Comparison of ENCODE assay signal across 28 mouse cellular contexts in genomic region chr19:31991057-31991456, GRCm38 (mm10).
"Had no signal": no experiment of that assay in that cellular context is flagged by ENCODE, and none has a peak within 500 bp of the region (broad histone marks: within the 10 kb centered on the region; RNA-seq: fewer than 3 reads in every experiment).

No protein-coding gene starts in this region.

- H3K4me3 ChIP-seq: left cerebral cortex, adult 2 months; limb, embryonic 10.5 days; limb, embryonic 12.5 days; limb, embryonic 13.5 days; limb, embryonic 15.5 days; liver, embryonic 12.5 days; liver, embryonic 13.5 days; liver, embryonic 15.5 days; lung, embryonic 15.5 days; megakaryocyte, embryonic 14.5 days; midbrain, embryonic 12.5 days; midbrain, embryonic 13.5 days; midbrain, embryonic 15.5 days; myocyte had no signal

- H3K4me1 ChIP-seq: limb, embryonic 10.5 days; limb, embryonic 12.5 days; limb, embryonic 13.5 days; limb, embryonic 15.5 days; liver, embryonic 12.5 days; liver, embryonic 13.5 days; liver, embryonic 15.5 days; lung, embryonic 15.5 days; megakaryocyte, embryonic 14.5 days; midbrain, embryonic 12.5 days; midbrain, embryonic 13.5 days; midbrain, embryonic 15.5 days had no signal

- H3K27ac ChIP-seq: left cerebral cortex, adult 2 months; limb, embryonic 10.5 days; limb, embryonic 12.5 days; limb, embryonic 13.5 days; limb, embryonic 15.5 days; liver, embryonic 12.5 days; liver, embryonic 13.5 days; liver, embryonic 14.5 days; liver, embryonic 15.5 days; lung, embryonic 15.5 days; macrophage; midbrain, embryonic 12.5 days; midbrain, embryonic 13.5 days; midbrain, embryonic 15.5 days had no signal

- ATAC-seq: liver, embryonic 12.5 days; liver, postnatal 0 days; lung, postnatal 0 days; midbrain, embryonic 13.5 days; midbrain, embryonic 15.5 days; midbrain, embryonic 16.5 days had no signal

- H3K9me3 ChIP-seq: limb, embryonic 10.5 days; limb, embryonic 12.5 days; limb, embryonic 13.5 days; limb, embryonic 15.5 days; liver, embryonic 12.5 days; liver, embryonic 13.5 days; liver, embryonic 15.5 days; lung, embryonic 15.5 days; megakaryocyte, embryonic 14.5 days; midbrain, embryonic 12.5 days; midbrain, embryonic 13.5 days; midbrain, embryonic 15.5 days had no signal

- DNase-seq: left cerebral cortex, postnatal 4 days; liver; liver, embryonic 13.5 days; liver, postnatal 0 days; lung, adult 18-20 months; lung, adult 2 months; lung, embryonic 14.5 days; lung, postnatal 10 days; lung, postnatal 14 days; lung, postnatal 36 days; lung, postnatal 4 days had no signal

- H3K27me3 ChIP-seq: limb, embryonic 12.5 days; limb, embryonic 13.5 days; limb, embryonic 15.5 days; liver, embryonic 12.5 days; liver, embryonic 13.5 days; liver, embryonic 15.5 days; lung, embryonic 15.5 days; megakaryocyte, embryonic 14.5 days; midbrain, embryonic 12.5 days; midbrain, embryonic 13.5 days; midbrain, embryonic 15.5 days had no signal

- H3K36me3 ChIP-seq: limb, embryonic 10.5 days; limb, embryonic 12.5 days; limb, embryonic 13.5 days; limb, embryonic 15.5 days; liver, embryonic 12.5 days; liver, embryonic 13.5 days; liver, embryonic 15.5 days; lung, embryonic 15.5 days; midbrain, embryonic 12.5 days; midbrain, embryonic 13.5 days; midbrain, embryonic 15.5 days had no signal
